26 mouse cellular contexts compared by ENCODE assay signal in genomic region chr2:83699324-83699723, GRCm38 (mm10). TPM values are rescaled to one million over a fixed set of nuclear protein-coding genes. Genes with fewer than 3 reads are reported as not detected.
DNase-seq lines count a peak whose midpoint lies in the region; ATAC-seq lines count a peak whose summit lies in the region.
"Had no signal": no experiment of that assay in that cellular context is flagged by ENCODE, and none has a peak within 500 bp of the region (broad histone marks: within the 10 kb centered on the region; RNA-seq: fewer than 3 reads in every experiment).

No protein-coding gene starts in this region.

- no peaks in the 10 kb centered on the region for H3K36me3 ChIP-seq in kidney, embryonic 15.5 days
- H3K36me3 ChIP-seq in midbrain, embryonic 11.5 days (ENCODE audit: control insufficient read depth, insufficient read depth, low read length), result no peaks in the 10 kb centered on the region
- no peaks in the 10 kb centered on the region for H3K36me3 ChIP-seq in midbrain, embryonic 15.5 days (replicated peaks)
- no peaks in the 10 kb centered on the region for H3K36me3 ChIP-seq in heart, embryonic 12.5 days
- H3K36me3 ChIP-seq: forebrain, embryonic 15.5 days; hindbrain, embryonic 13.5 days had no signal

- no peak overlapping the region for H3K9ac ChIP-seq in kidney, embryonic 15.5 days
- no peak overlapping the region for H3K9ac ChIP-seq in midbrain, embryonic 11.5 days (ENCODE audit: low read length)
- no peak overlapping the region for H3K9ac ChIP-seq in midbrain, embryonic 15.5 days
- no peak overlapping the region for H3K9ac ChIP-seq in heart, embryonic 12.5 days
- H3K9ac ChIP-seq: forebrain, embryonic 15.5 days; hindbrain, embryonic 13.5 days had no signal

- peaks cover 17% of the 10 kb centered on the region for H3K4me1 ChIP-seq in kidney, embryonic 15.5 days
- H3K4me1 ChIP-seq in midbrain, embryonic 11.5 days (ENCODE audit: control insufficient read depth, insufficient read depth, low read length), result no peaks in the 10 kb centered on the region
- no peaks in the 10 kb centered on the region for H3K4me1 ChIP-seq in midbrain, embryonic 15.5 days
- H3K4me1 ChIP-seq in heart, embryonic 12.5 days (replicated peaks), result peaks cover 8% of the 10 kb centered on the region; the same call in 1 of the 2 replicates
- H3K4me1 ChIP-seq: forebrain, embryonic 15.5 days; hindbrain, embryonic 13.5 days had no signal

- H3K4me2 ChIP-seq in kidney, embryonic 15.5 days, result no peak overlapping the region
- no peak overlapping the region for H3K4me2 ChIP-seq in midbrain, embryonic 11.5 days
- H3K4me2 ChIP-seq in midbrain, embryonic 15.5 days, result no peak overlapping the region
- H3K4me2 ChIP-seq in heart, embryonic 12.5 days, result no peak overlapping the region
- H3K4me2 ChIP-seq: forebrain, embryonic 15.5 days; heart, embryonic 11.5 days; hindbrain, embryonic 13.5 days had no signal

- no peak overlapping the region for H3K27ac ChIP-seq in kidney, embryonic 15.5 days
- no peak overlapping the region for H3K27ac ChIP-seq in midbrain, embryonic 11.5 days (ENCODE audit: low read depth, low read length)
- H3K27ac ChIP-seq in midbrain, embryonic 15.5 days, result no peak overlapping the region
- no peak overlapping the region for H3K27ac ChIP-seq in heart, embryonic 12.5 days (ENCODE audit: poor library complexity, severe bottlenecking)
- H3K27ac ChIP-seq: forebrain, embryonic 15.5 days; hindbrain, embryonic 13.5 days had no signal

- no peaks in the 10 kb centered on the region for H3K9me3 ChIP-seq in kidney, embryonic 15.5 days (replicated peaks)
- no peaks in the 10 kb centered on the region for H3K9me3 ChIP-seq in midbrain, embryonic 11.5 days (ENCODE audit: control insufficient read depth, low read length)
- no peaks in the 10 kb centered on the region for H3K9me3 ChIP-seq in midbrain, embryonic 15.5 days
- H3K9me3 ChIP-seq in heart, embryonic 12.5 days (replicated peaks), result no peaks in the 10 kb centered on the region
- H3K9me3 ChIP-seq: forebrain, embryonic 15.5 days; hindbrain, embryonic 13.5 days had no signal

- H3K4me3 ChIP-seq in kidney, embryonic 15.5 days (replicated peaks), result no peak overlapping the region
- H3K4me3 ChIP-seq in midbrain, embryonic 11.5 days (ENCODE audit: low read depth, low read length), result no peak overlapping the region
- no peak overlapping the region for H3K4me3 ChIP-seq in midbrain, embryonic 15.5 days
- H3K4me3 ChIP-seq in heart, embryonic 12.5 days, result no peak overlapping the region
- H3K4me3 ChIP-seq: forebrain, embryonic 15.5 days; hindbrain, embryonic 13.5 days had no signal

- peak; percentile 53; the same call in 1 of the 2 replicates for ATAC-seq in kidney, embryonic 15.5 days (replicated peaks; ENCODE audit: low FRiP score)
- ATAC-seq in midbrain, embryonic 11.5 days (ENCODE audit: low FRiP score), result 0 out of 2 replicates have a peak, but pooled peaks have one; percentile 40
- no peak for ATAC-seq in midbrain, embryonic 15.5 days (replicated peaks)
- ATAC-seq in heart, embryonic 12.5 days (ENCODE audit: insufficient number of reproducible peaks, low FRiP score), result no peak; the same call in 1 of the 2 replicates
- ATAC-seq: activated CD4-positive, CD25-positive, alpha-beta regulatory T cell, adult 4 months; forebrain, embryonic 15.5 days; lung, postnatal 0 days; midbrain, embryonic 16.5 days had no signal

- WGBS in kidney, embryonic 15.5 days, result 61% methylated on average over 1 of the region's 1 CpGs
- WGBS in midbrain, embryonic 11.5 days, result 67% methylated on average over 1 of the region's 1 CpGs
- WGBS in midbrain, embryonic 15.5 days, result 65% methylated on average over 1 of the region's 1 CpGs
- WGBS in heart, embryonic 12.5 days, result 44% methylated on average over 1 of the region's 1 CpGs

- no peaks in the 10 kb centered on the region for H3K27me3 ChIP-seq in kidney, embryonic 15.5 days
- H3K27me3 ChIP-seq in midbrain, embryonic 11.5 days (ENCODE audit: control insufficient read depth, insufficient read depth, low read length), result no peaks in the 10 kb centered on the region
- H3K27me3 ChIP-seq in midbrain, embryonic 15.5 days (replicated peaks), result no peaks in the 10 kb centered on the region
- no peaks in the 10 kb centered on the region for H3K27me3 ChIP-seq in heart, embryonic 12.5 days (replicated peaks)
- H3K27me3 ChIP-seq: forebrain, embryonic 15.5 days; hindbrain, embryonic 13.5 days had no signal

- no peak for DNase-seq in kidney, postnatal 36 days
- no peak for DNase-seq in midbrain, embryonic 11.5 days (ENCODE audit: low spot score, missing footprints)
- peak; percentile 9 for DNase-seq in NIH3T3 (ENCODE audit: low read depth)
- DNase-seq in adrenal gland, adult 8-10 months, result no peak
- DNase-seq: adrenal gland, adult 2 months; B cell, adult 2 months; cerebellum, adult 2 months; cerebellum, postnatal 14 days; gastrocnemius, postnatal 25 days; heart, adult 11 months; heart, postnatal 4 days; kidney, adult 2 months; kidney, postnatal 10 days; lung, adult 18-20 months; lung, postnatal 4 days; right cerebral cortex, adult 18-20 months; right cerebral cortex, postnatal 4 days had no signal

RNA-seq across cellular contexts. Expression of gene Itgav, which starts 24.9 kb away (rescaled TPM):
- 101 and 105 TPM in 2 replicates for polyA plus RNA-seq in kidney, embryonic 15.5 days (2015; fragmentation: Nextera tagmentation; extraction: Ambion mirVana)
- polyA plus RNA-seq in midbrain, embryonic 11.5 days (2014; fragmentation: Nextera tagmentation; extraction: Ambion mirVana), result 40.5 and 41.7 TPM in 2 replicates
- polyA plus RNA-seq in midbrain, embryonic 15.5 days (2015; fragmentation: Nextera tagmentation; extraction: Ambion mirVana), result 16.1 and 16.9 TPM in 2 replicates
- 100 to 1,000 TPM; 115 to 144 (median 126) TPM for total RNA-seq in adrenal gland, adult 8-10 months (2022)
- polyA plus RNA-seq in heart, embryonic 12.5 days (2016; fragmentation: Nextera tagmentation; extraction: Ambion mirVana), result 95.0 and 108 TPM in 2 replicates

RNA-seq across cellular contexts. Expression of gene Zc3h15, which starts 55.1 kb away (rescaled TPM):
- polyA plus RNA-seq in kidney, embryonic 15.5 days (2015; fragmentation: Nextera tagmentation; extraction: Ambion mirVana), result 135 and 160 TPM in 2 replicates
- 178 and 195 TPM in 2 replicates for polyA plus RNA-seq in midbrain, embryonic 11.5 days (2014; fragmentation: Nextera tagmentation; extraction: Ambion mirVana)
- 153 and 175 TPM in 2 replicates for polyA plus RNA-seq in midbrain, embryonic 15.5 days (2015; fragmentation: Nextera tagmentation; extraction: Ambion mirVana)
- total RNA-seq in adrenal gland, adult 8-10 months (2022), result 100 to 1,000 TPM in 2 of 4 experiments, 10 to 100 TPM in 2; 83.8 to 125 (median 98.6) TPM
- 120 and 124 TPM in 2 replicates for polyA plus RNA-seq in heart, embryonic 12.5 days (2016; fragmentation: Nextera tagmentation; extraction: Ambion mirVana)

Comparison
In these comparisons a context has a peak if more than half of its experiments do, and no peak if none do; other contexts are left out.
1. ATAC-seq: peak in kidney, embryonic 15.5 days (single experiment) and midbrain, embryonic 11.5 days (single experiment); none in midbrain, embryonic 15.5 days (single experiment) and heart, embryonic 12.5 days (single experiment).